13 mouse cellular contexts compared by ENCODE assay signal in the genomic region with DNA sequence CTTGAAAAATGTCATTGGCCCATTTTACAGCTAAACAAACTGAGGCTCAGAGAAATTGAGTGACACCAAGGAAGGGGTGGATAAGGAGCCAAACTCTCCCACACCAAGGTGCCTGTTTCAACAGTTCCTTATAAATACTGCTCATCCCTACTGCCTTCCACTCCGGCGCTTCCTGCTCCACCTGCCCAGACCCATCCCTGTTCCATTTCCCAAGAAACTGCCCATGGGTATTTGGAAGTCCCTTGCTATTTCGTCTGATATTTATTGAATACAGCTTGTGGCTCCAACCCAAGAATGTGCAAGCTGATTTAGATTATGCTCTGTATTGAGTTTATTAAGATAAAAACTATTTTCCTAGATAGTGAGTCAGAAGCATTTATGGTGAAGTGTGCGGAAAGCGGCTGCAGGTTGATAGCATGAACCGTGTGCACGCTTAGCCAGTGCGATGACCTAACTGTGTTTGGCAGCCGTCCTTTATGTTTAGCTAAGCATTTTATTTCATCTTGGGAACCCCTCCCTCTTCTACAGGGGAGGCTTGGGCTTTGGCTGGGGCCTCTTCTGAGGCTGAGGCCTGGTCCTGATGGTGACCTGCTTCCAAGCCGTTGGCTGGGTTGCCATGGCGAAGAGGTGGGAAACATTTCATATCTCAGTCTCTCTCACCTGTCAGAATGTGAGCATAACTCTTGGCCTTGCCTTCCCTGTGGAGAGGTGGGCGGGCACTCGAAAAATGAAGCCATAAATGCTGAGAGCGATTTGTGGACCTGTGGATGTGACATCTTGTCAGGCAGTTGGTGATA.
DNase-seq lines count a peak whose midpoint lies in the region; ATAC-seq and TF ChIP-seq lines count a peak whose summit lies in the region.
"Had no signal": no experiment of that assay in that cellular context is flagged by ENCODE, and none has a peak within 500 bp of the region (broad histone marks: within the 10 kb centered on the region; RNA-seq: fewer than 3 reads in every experiment).

No protein-coding gene starts in this region.

- peak overlapping the region; percentile 37; the same call in 1 of the 2 replicates for H3K27ac ChIP-seq in heart, embryonic 16.5 days (ENCODE audit: low read length)
- no peak overlapping the region for H3K27ac ChIP-seq in heart, embryonic 10.5 days
- H3K27ac ChIP-seq in midbrain, postnatal 0 days (ENCODE audit: low read depth, low read length), result no peak overlapping the region
- H3K27ac ChIP-seq in midbrain, embryonic 16.5 days (ENCODE audit: low read length), result no peak overlapping the region
- no peak overlapping the region for H3K27ac ChIP-seq in intestine, embryonic 16.5 days (ENCODE audit: low read length)
- H3K27ac ChIP-seq in stomach, embryonic 15.5 days, result no peak overlapping the region
- H3K27ac ChIP-seq: heart, adult 2 months; liver, embryonic 12.5 days had no signal

- H3K4me3 ChIP-seq in heart, embryonic 16.5 days (ENCODE audit: low read length), result no peak overlapping the region
- no peak overlapping the region for H3K4me3 ChIP-seq in heart, embryonic 10.5 days
- H3K4me3 ChIP-seq in midbrain, postnatal 0 days (ENCODE audit: low read depth, low read length), result no peak overlapping the region
- H3K4me3 ChIP-seq in midbrain, embryonic 16.5 days (ENCODE audit: low read depth, low read length), result no peak overlapping the region
- no peak overlapping the region for H3K4me3 ChIP-seq in intestine, embryonic 16.5 days (ENCODE audit: low read length)
- H3K4me3 ChIP-seq in stomach, embryonic 15.5 days (replicated peaks), result no peak overlapping the region
- H3K4me3 ChIP-seq: heart, adult 2 months; liver, embryonic 12.5 days; megakaryocyte, embryonic 14.5 days had no signal

- H3K4me1 ChIP-seq in heart, embryonic 16.5 days (ENCODE audit: control insufficient read depth, insufficient read depth, low read length), result peaks cover 36% of the 10 kb centered on the region
- H3K4me1 ChIP-seq in heart, embryonic 10.5 days, result peaks cover 8% of the 10 kb centered on the region
- no peaks in the 10 kb centered on the region for H3K4me1 ChIP-seq in midbrain, postnatal 0 days (ENCODE audit: insufficient read depth, low read length)
- no peaks in the 10 kb centered on the region for H3K4me1 ChIP-seq in midbrain, embryonic 16.5 days (ENCODE audit: control insufficient read depth, insufficient read depth, low read length)
- H3K4me1 ChIP-seq in intestine, embryonic 16.5 days (ENCODE audit: control insufficient read depth, insufficient read depth, low read length), result peaks cover 8% of the 10 kb centered on the region; the same call in 1 of the 2 replicates
- H3K4me1 ChIP-seq in stomach, embryonic 15.5 days, result peaks cover 2% of the 10 kb centered on the region
- H3K4me1 ChIP-seq: megakaryocyte, embryonic 14.5 days had no signal

- no peaks in the 10 kb centered on the region for H3K27me3 ChIP-seq in heart, embryonic 16.5 days (ENCODE audit: control insufficient read depth, insufficient read depth, low read length)
- H3K27me3 ChIP-seq in heart, embryonic 10.5 days (ENCODE audit: insufficient read depth, poor library complexity, severe bottlenecking), result peaks cover 52% of the 10 kb centered on the region
- no peaks in the 10 kb centered on the region for H3K27me3 ChIP-seq in midbrain, postnatal 0 days (ENCODE audit: insufficient read depth, low read length)
- no peaks in the 10 kb centered on the region for H3K27me3 ChIP-seq in midbrain, embryonic 16.5 days (ENCODE audit: control insufficient read depth, insufficient read depth, low read depth, low read length)
- no peaks in the 10 kb centered on the region for H3K27me3 ChIP-seq in intestine, embryonic 16.5 days (replicated peaks; ENCODE audit: control insufficient read depth, insufficient read depth, low read length)
- H3K27me3 ChIP-seq in stomach, embryonic 15.5 days (replicated peaks), result no peaks in the 10 kb centered on the region
- H3K27me3 ChIP-seq: CH12.LX; liver, embryonic 12.5 days; megakaryocyte, embryonic 14.5 days had no signal

- ATAC-seq in heart, embryonic 16.5 days (replicated peaks; ENCODE audit: extremely low read depth, insufficient read depth, low FRiP score), result peak; percentile 66
- no peak for ATAC-seq in midbrain, postnatal 0 days (ENCODE audit: low FRiP score)
- no peak for ATAC-seq in midbrain, embryonic 16.5 days
- peak; percentile 41; the same call in 1 of the 2 replicates for ATAC-seq in intestine, embryonic 16.5 days
- ATAC-seq in stomach, embryonic 15.5 days (ENCODE audit: insufficient read depth, low FRiP score, low read depth), result peak; percentile 56
- ATAC-seq: hindbrain, embryonic 16.5 days; liver, embryonic 12.5 days had no signal

- DNase-seq in heart, embryonic 10.5 days (ENCODE audit: low spot score), result no peak
- no peak for DNase-seq in midbrain, postnatal 0 days (ENCODE audit: low spot score)
- no peak for DNase-seq in left cerebral cortex, adult 9 months (ENCODE audit: low spot score in 2 of 2)
- DNase-seq: heart, adult 2 months; kidney, postnatal 10 days had no signal

- no peaks in the 10 kb centered on the region for H3K9me3 ChIP-seq in heart, embryonic 16.5 days (replicated peaks; ENCODE audit: control insufficient read depth, low read length)
- H3K9me3 ChIP-seq in heart, embryonic 10.5 days, result no peaks in the 10 kb centered on the region
- H3K9me3 ChIP-seq in midbrain, postnatal 0 days (ENCODE audit: low read length), result no peaks in the 10 kb centered on the region
- no peaks in the 10 kb centered on the region for H3K9me3 ChIP-seq in midbrain, embryonic 16.5 days (replicated peaks; ENCODE audit: control insufficient read depth, low read length, poor library complexity, severe bottlenecking)
- H3K9me3 ChIP-seq in intestine, embryonic 16.5 days (ENCODE audit: control insufficient read depth, low read length), result no peaks in the 10 kb centered on the region
- H3K9me3 ChIP-seq in stomach, embryonic 15.5 days, result no peaks in the 10 kb centered on the region
- H3K9me3 ChIP-seq: liver, embryonic 12.5 days had no signal

- no peak for TF ChIP-seq CTCF in midbrain, postnatal 0 days (IDR thresholded peaks at IDR 0.05)

- H3K36me3 ChIP-seq in heart, embryonic 16.5 days (ENCODE audit: control insufficient read depth, insufficient read depth), result no peaks in the 10 kb centered on the region
- no peaks in the 10 kb centered on the region for H3K36me3 ChIP-seq in heart, embryonic 10.5 days
- H3K36me3 ChIP-seq in midbrain, postnatal 0 days (ENCODE audit: insufficient read depth, low read length), result no peaks in the 10 kb centered on the region
- H3K36me3 ChIP-seq in midbrain, embryonic 16.5 days (ENCODE audit: control insufficient read depth, insufficient read depth, low read length), result no peaks in the 10 kb centered on the region
- no peaks in the 10 kb centered on the region for H3K36me3 ChIP-seq in intestine, embryonic 16.5 days (ENCODE audit: control insufficient read depth, insufficient read depth, low read length)
- H3K36me3 ChIP-seq in stomach, embryonic 15.5 days, result no peaks in the 10 kb centered on the region
- H3K36me3 ChIP-seq: liver, embryonic 12.5 days had no signal

- H3K4me2 ChIP-seq in heart, embryonic 16.5 days (ENCODE audit: low read depth, low read length), result no peak overlapping the region
- no peak overlapping the region for H3K4me2 ChIP-seq in midbrain, postnatal 0 days (ENCODE audit: low read depth, low read length, poor library complexity, severe bottlenecking)
- no peak overlapping the region for H3K4me2 ChIP-seq in midbrain, embryonic 16.5 days (ENCODE audit: low read length)
- no peak overlapping the region for H3K4me2 ChIP-seq in intestine, embryonic 16.5 days (ENCODE audit: low read depth, low read length)
- H3K4me2 ChIP-seq in stomach, embryonic 15.5 days, result no peak overlapping the region
- H3K4me2 ChIP-seq: liver, embryonic 12.5 days had no signal

- no peak overlapping the region for H3K9ac ChIP-seq in heart, embryonic 16.5 days (ENCODE audit: low read length)
- 0 out of 2 replicates have a peak overlapping the region, but pooled peaks have one; percentile 1 for H3K9ac ChIP-seq in midbrain, postnatal 0 days (replicated peaks; ENCODE audit: low read length, poor library complexity, severe bottlenecking)
- no peak overlapping the region for H3K9ac ChIP-seq in midbrain, embryonic 16.5 days (ENCODE audit: low read depth, low read length)
- H3K9ac ChIP-seq in intestine, embryonic 16.5 days (ENCODE audit: low read depth, low read length), result no peak overlapping the region
- no peak overlapping the region for H3K9ac ChIP-seq in stomach, embryonic 15.5 days
- H3K9ac ChIP-seq: liver, embryonic 12.5 days had no signal

- 51% methylated on average over 14 of the region's 14 CpGs for WGBS in heart, embryonic 16.5 days
- WGBS in heart, embryonic 10.5 days, result 83% methylated on average over 14 of the region's 14 CpGs
- WGBS in midbrain, postnatal 0 days, result 86% methylated on average over 14 of the region's 14 CpGs
- WGBS in midbrain, embryonic 16.5 days, result 83% methylated on average over 14 of the region's 14 CpGs
- 66% methylated on average over 14 of the region's 14 CpGs for WGBS in intestine, embryonic 16.5 days
- WGBS in stomach, embryonic 15.5 days, result 62% methylated on average over 14 of the region's 14 CpGs

Comparison
In these comparisons a context has a peak if more than half of its experiments do, and no peak if none do; other contexts are left out.
1. ATAC-seq: peak in heart, embryonic 16.5 days (single experiment), intestine, embryonic 16.5 days (single experiment) and stomach, embryonic 15.5 days (single experiment); none in midbrain, postnatal 0 days (single experiment) and midbrain, embryonic 16.5 days (single experiment).